Mouse (Mus musculus): Measurements from ENCODE around the gene Cd99l2.
A peak's percentile ranks its signal among the peaks of the same experiment; 100 is the strongest.

The Cd99l2 gene

GRCm38 (mm10) chrX:71468639-71469295, 23.9 kb downstream of the Cd99l2 start:
- DNase-seq (ENCODE audit: low spot score in 2 of 2) = no peak

- no peak for DNase-seq (ENCODE audit: low spot score in 2 of 2)
These were observed 25.2 kb downstream of the Cd99l2 start for GRCm38 (mm10) chrX:71467491-71467890.

GRCm38 (mm10) chrX:71465417-71465816, 27.2 kb downstream of the Cd99l2 start:
- no peak for DNase-seq (ENCODE audit: low spot score in 2 of 2)

GRCm38 (mm10) chrX:71464138-71464826, 28.4 kb downstream of the Cd99l2 start:
- DNase-seq (ENCODE audit: low spot score in 2 of 2) = no peak

- no peak for DNase-seq (ENCODE audit: low spot score in 2 of 2)
These were observed 36.4 kb downstream of the Cd99l2 start for GRCm38 (mm10) chrX:71456078-71456737.

GRCm38 (mm10) chrX:71442916-71443315, 49.7 kb downstream of the Cd99l2 start:
- DNase-seq (ENCODE audit: low spot score in 2 of 2) = no peak

- DNase-seq (ENCODE audit: low spot score in 2 of 2) = no peak
These were observed 53.2 kb downstream of the Cd99l2 start for GRCm38 (mm10) chrX:71439473-71439872.

GRCm38 (mm10) chrX:71435542-71435941, 57.1 kb downstream of the Cd99l2 start:
- DNase-seq (ENCODE audit: low spot score in 2 of 2) = no peak

GRCm38 (mm10) chrX:71434860-71435259, 57.8 kb downstream of the Cd99l2 start:
- peak in 1 of 2 experiments; percentile 1 for DNase-seq (ENCODE audit: low spot score in 2 of 2)

GRCm38 (mm10) chrX:71434448-71434847, 58.2 kb downstream of the Cd99l2 start:
- DNase-seq (ENCODE audit: low spot score in 2 of 2) = no peak

GRCm38 (mm10) chrX:71430900-71431299, 61.7 kb downstream of the Cd99l2 start:
- no peak for DNase-seq (ENCODE audit: low spot score in 2 of 2)

- no peak for DNase-seq (ENCODE audit: low spot score in 2 of 2)
These were observed 65.2 kb downstream of the Cd99l2 start for GRCm38 (mm10) chrX:71427491-71427890.

GRCm38 (mm10) chrX:71425746-71426519, 66.7 kb downstream of the Cd99l2 start:
- peak; percentile 53 to 85 for DNase-seq (ENCODE audit: low spot score in 2 of 2)

- DNase-seq (ENCODE audit: low spot score in 2 of 2) = no peak
These were observed 67.8 kb downstream of the Cd99l2 start for GRCm38 (mm10) chrX:71424852-71425251.

- no peak for DNase-seq (ENCODE audit: low spot score in 2 of 2)
These were observed 79.0 kb downstream of the Cd99l2 start for GRCm38 (mm10) chrX:71413616-71414015.

GRCm38 (mm10) chrX:71412776-71413175, 79.9 kb downstream of the Cd99l2 start:
- no peak for DNase-seq (ENCODE audit: low spot score in 2 of 2)

GRCm38 (mm10) chrX:71408386-71408785, 84.3 kb downstream of the Cd99l2 start:
- no peak for DNase-seq (ENCODE audit: low spot score in 2 of 2)

GRCm38 (mm10) chrX:71406290-71406689, 86.4 kb downstream of the Cd99l2 start:
- no peak for DNase-seq (ENCODE audit: low spot score in 2 of 2)

GRCm38 (mm10) chrX:71396326-71396725, 96.3 kb downstream of the Cd99l2 start:
- no peak for DNase-seq (ENCODE audit: low spot score in 2 of 2)

- no peak for DNase-seq (ENCODE audit: low spot score in 2 of 2)
These were observed 111.1 kb downstream of the Cd99l2 start for GRCm38 (mm10) chrX:71381571-71381970.

- no peak for DNase-seq (ENCODE audit: low spot score in 2 of 2)
These were observed 114.2 kb downstream of the Cd99l2 start for GRCm38 (mm10) chrX:71378435-71378834.

- DNase-seq (ENCODE audit: low spot score in 2 of 2) = no peak
These were observed 115.9 kb downstream of the Cd99l2 start for GRCm38 (mm10) chrX:71376781-71377180.
